Mouse (Mus musculus) C2C12 (cell line): ENCODE data around the gene Chkb. TPM values are rescaled to one million over a fixed set of nuclear protein-coding genes. Genes with fewer than 3 reads are reported as not detected.

Experiments used
- H3K27me3 ChIP-seq: one replicate; pipeline ENCODE4 v1.6.1; 2011; ENCODE audit not compliant: control insufficient read depth, insufficient read depth, insufficient read length
- H3K36me3 ChIP-seq: one replicate; pipeline ENCODE4 v1.6.1; 2011; ENCODE audit not compliant: control insufficient read depth, insufficient read depth
- H3K4me3 ChIP-seq: one replicate; pipeline ENCODE4 v1.5.1; 2011; ENCODE audit warnings: mild to moderate bottlenecking, control low read depth; ENCODE audit not compliant: poor library complexity, insufficient read depth, severe bottlenecking
- H3K79me2 ChIP-seq: one replicate; pipeline ENCODE4 v1.6.1; 2011; ENCODE audit not compliant: control insufficient read depth, insufficient read depth
- H3K79me3 ChIP-seq: one replicate; pipeline ENCODE4 v1.6.1; 2011; ENCODE audit warnings: low read depth, control low read depth
- H3ac ChIP-seq: one replicate; pipeline ENCODE3; 2011; ENCODE audit warnings: low read depth; ENCODE audit not compliant: control insufficient read depth, insufficient read length
- CEBPB ChIP-seq: IDR thresholded peaks from one replicate; pipeline ENCODE4 v1.6.1; 2011; ENCODE audit warnings: low read depth, mild to moderate bottlenecking, control low read depth, moderate library complexity
- CTCF ChIP-seq: IDR thresholded peaks from one replicate; pipeline ENCODE4 v1.5.1; 2011; ENCODE audit not compliant: control insufficient read depth, insufficient read depth, insufficient read length
- FOSL1 ChIP-seq: IDR thresholded peaks from one replicate; pipeline ENCODE4 v1.8.0; 2011; ENCODE audit warnings: mild to moderate bottlenecking, low read length; ENCODE audit not compliant: poor library complexity, insufficient read depth, severe bottlenecking
- MAX ChIP-seq: IDR thresholded peaks from one replicate; pipeline ENCODE4 v1.6.1; 2011; ENCODE audit warnings: mild to moderate bottlenecking, control low read depth
- MYOD1 ChIP-seq: IDR thresholded peaks from one replicate; pipeline ENCODE4 v1.6.1; 2011; ENCODE audit warnings: low read depth; ENCODE audit not compliant: control insufficient read depth, insufficient read length
- MYOG ChIP-seq: IDR thresholded peaks from one replicate; pipeline ENCODE4 v1.6.1; 2011; ENCODE audit not compliant: control insufficient read depth, insufficient read length; ENCODE audit errors: extremely low read depth
- USF1 ChIP-seq: IDR thresholded peaks from one replicate; pipeline ENCODE4 v1.6.1; 2011; ENCODE audit warnings: low read depth, mild to moderate bottlenecking, control low read depth, moderate library complexity
- polyA plus RNA-seq: library from polyadenylated mRNA; unstranded; fragments of >200 nt; fragmentation: generic; extraction: Trizol; gene quantifications from one replicate; pipeline ENCODE4 v1.2.1, GENCODE M21; 2012; ENCODE audit warnings: missing spikeins

Chkb gene
- polyA plus RNA-seq, 1 experiment: 47.1 TPM

- no peak for TF ChIP-seq MYOD1
- peak; percentile 39 for TF ChIP-seq CTCF
- H3K79me2 ChIP-seq: no peaks in the 10 kb centered on the region
- no peak overlapping the region for H3ac ChIP-seq
- H3K4me3 ChIP-seq: no peak overlapping the region
- H3K79me3 ChIP-seq: no peaks in the 10 kb centered on the region
- H3K27me3 ChIP-seq: peaks cover 3% of the 10 kb centered on the region
- H3K36me3 ChIP-seq: no peaks in the 10 kb centered on the region
These were observed 38.9 kb upstream of the Chkb start for GRCm38 (mm10) chr15:89468577-89468976.

GRCm38 (mm10) chr15:89465052-89465451 lies 35.3 kb upstream of the Chkb start:
- Histone ChIP-seq H3K36me3 (no peaks in the 10 kb centered on the region), H3K4me3 (no peak overlapping the region), H3K79me2 (no peaks in the 10 kb centered on the region), H3K79me3 (no peaks in the 10 kb centered on the region), H3ac (no peak overlapping the region), H3K27me3 (peaks cover 28% of the 10 kb centered on the region)
- TF ChIP-seq USF1 (no peak), MAX (no peak), CTCF (no peak), MYOG (no peak), MYOD1 (no peak), FOSL1 (no peak), CEBPB (no peak)

- TF ChIP-seq MYOD1: no peak
- peak; percentile 12 for TF ChIP-seq CTCF
- no peak for TF ChIP-seq MAX
- TF ChIP-seq FOSL1: no peak
- no peak for TF ChIP-seq MYOG
- H3ac ChIP-seq: no peak overlapping the region
- H3K27me3 ChIP-seq: peaks cover 41% of the 10 kb centered on the region
- H3K36me3 ChIP-seq: no peaks in the 10 kb centered on the region
- no peaks in the 10 kb centered on the region for H3K79me2 ChIP-seq
- no peak overlapping the region for H3K4me3 ChIP-seq
- H3K79me3 ChIP-seq: no peaks in the 10 kb centered on the region
These were observed 33.9 kb upstream of the Chkb start for GRCm38 (mm10) chr15:89463334-89464235.

GRCm38 (mm10) chr15:89462176-89462575 lies 32.5 kb upstream of the Chkb start:
- Histone ChIP-seq H3K36me3 (no peaks in the 10 kb centered on the region), H3K79me2 (no peaks in the 10 kb centered on the region), H3K27me3 (peaks cover 55% of the 10 kb centered on the region), H3ac (no peak overlapping the region), H3K79me3 (no peaks in the 10 kb centered on the region), H3K4me3 (no peak overlapping the region)
- TF ChIP-seq MYOG (no peak), CEBPB (no peak), MYOD1 (no peak)

GRCm38 (mm10) chr15:89461321-89461720 lies 31.6 kb upstream of the Chkb start:
- Histone ChIP-seq H3K79me2 (no peaks in the 10 kb centered on the region), H3K36me3 (no peaks in the 10 kb centered on the region), H3K79me3 (no peaks in the 10 kb centered on the region), H3K27me3 (peaks cover 62% of the 10 kb centered on the region), H3ac (no peak overlapping the region), H3K4me3 (no peak overlapping the region)
- TF ChIP-seq USF1 (no peak), MAX (no peak), FOSL1 (no peak), CEBPB (no peak), MYOD1 (no peak), MYOG (no peak), CTCF (no peak)

- TF ChIP-seq MYOD1: no peak
- no peak for TF ChIP-seq MAX
- TF ChIP-seq CTCF: no peak
- no peak for TF ChIP-seq CEBPB
- TF ChIP-seq FOSL1: no peak
- no peak for TF ChIP-seq MYOG
- TF ChIP-seq USF1: no peak
- Histone ChIP-seq H3K79me3 (no peaks in the 10 kb centered on the region), H3K79me2 (no peaks in the 10 kb centered on the region), H3K4me3 (no peak overlapping the region), H3ac (no peak overlapping the region), H3K36me3 (no peaks in the 10 kb centered on the region), H3K27me3 (peaks cover 70% of the 10 kb centered on the region)
These were observed 30.6 kb upstream of the Chkb start for GRCm38 (mm10) chr15:89460298-89460697.
